Mouse (Mus musculus) c-Kit-negative CD71-positive TER-119-positive erythroid progenitor cells, embryonic 14.5 days (primary cell): ENCODE measurements around the gene Cts8.

Source experiments
- DNase-seq: peaks from one replicate; pipeline ENCODE4 v3.0.0-alpha.2; 2013; ENCODE audit warnings: low read depth, low spot score

Cts8 gene

DNA sequence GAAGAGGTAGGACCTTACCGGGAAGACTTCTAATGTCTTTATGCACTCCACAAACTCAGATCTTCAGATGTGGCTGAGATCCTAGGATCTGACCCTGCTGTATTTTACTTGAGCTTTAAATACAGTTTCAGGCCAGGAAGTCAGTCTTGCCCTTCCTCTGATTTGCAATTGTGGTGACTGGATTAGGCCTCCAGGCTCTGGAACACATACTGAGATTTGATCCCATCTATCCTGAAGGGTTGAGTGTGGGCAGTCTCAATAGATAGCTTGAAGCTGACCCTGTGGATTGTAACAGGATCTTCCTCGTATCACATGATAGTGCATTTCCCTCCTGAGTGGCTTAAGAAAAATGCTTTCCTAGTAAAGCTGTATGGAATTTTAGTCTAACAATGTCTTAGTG lies at the start of gene Cts8:
TSS of gene Cts8 (minus strand) at position 101 of the 400 bp plus-strand sequence.
- DNase-seq = no peak

- DNase-seq = no peak
Measured at GRCm38 (mm10) chr13:61288739-61289138, 33.6 kb upstream of the Cts8 start, which contains the start of gene Gm49398. Gm49398 (minus strand) TSS chr13:61288839.

DNA sequence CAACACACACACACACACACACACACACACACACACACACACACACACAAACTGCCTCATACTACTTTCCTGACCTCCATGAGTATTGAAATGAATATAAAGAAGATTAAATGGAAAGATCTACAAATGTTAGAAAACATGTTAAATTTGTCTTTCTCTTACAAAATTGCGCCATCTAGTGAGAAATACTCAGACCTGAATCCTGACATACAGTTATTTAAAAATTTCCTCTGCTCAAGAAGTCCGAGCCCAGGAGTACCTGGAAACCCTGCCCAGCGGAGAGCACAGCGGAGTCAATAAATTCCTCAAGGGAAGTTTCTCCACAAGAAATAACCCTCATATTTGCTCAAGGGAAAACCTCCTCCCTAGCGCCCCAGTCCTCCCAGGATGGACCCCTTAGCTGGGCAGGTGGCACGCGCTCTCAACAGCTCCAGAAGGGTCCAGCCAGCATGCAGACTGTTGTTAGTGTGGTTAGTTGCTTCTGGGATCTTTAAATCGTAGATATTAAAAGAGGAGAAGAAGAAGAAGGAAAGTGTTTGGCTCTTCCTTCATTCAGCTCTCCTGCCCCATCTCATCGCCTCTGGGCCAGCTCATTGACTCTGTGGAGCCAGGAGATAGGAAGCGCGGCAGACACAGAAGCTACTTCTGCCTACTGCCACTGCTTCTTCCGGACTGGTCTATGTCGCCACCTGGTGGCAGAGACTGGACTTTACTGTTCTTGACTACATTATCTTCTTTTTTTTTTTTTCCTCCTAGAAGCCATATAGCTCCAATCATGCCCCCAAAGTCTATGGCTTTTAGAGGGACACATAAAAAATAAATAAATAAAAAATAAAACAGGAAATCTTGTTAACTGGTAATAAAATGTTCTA lies 13.8 kb downstream of the Cts8 start:
- DNase-seq = peak; percentile 2

DNA sequence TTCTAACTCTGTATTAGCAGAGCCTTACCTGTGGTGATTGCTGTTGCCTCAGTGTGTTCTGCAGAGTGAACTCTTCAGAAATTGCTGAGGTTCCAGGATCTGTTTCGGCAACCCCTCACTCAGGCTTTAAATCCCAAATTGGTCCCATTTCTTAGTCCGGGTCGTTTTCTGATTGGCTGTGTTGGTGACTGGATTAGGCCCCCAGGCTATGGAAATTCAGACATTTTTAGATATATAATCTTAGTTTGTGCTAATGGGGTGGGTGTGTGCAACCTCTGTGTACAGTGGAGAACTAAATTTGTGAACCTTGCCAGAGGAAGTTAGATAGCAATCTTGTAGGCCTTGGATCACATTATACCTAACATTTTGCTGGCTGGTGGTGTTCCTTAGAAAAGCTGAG lies 51.8 kb downstream of the Cts8 start, which contains the start of gene Cts6:
TSS of gene Cts6 (minus strand) at position 101 of the 400 bp plus-strand sequence.
- DNase-seq = no peak
